Mouse (Mus musculus) hindbrain, embryonic 16.5 days (tissue): Measurements from ENCODE around the gene 0610030E20Rik. TPM values are rescaled to one million over a fixed set of nuclear protein-coding genes. Genes with fewer than 3 reads are reported as not detected.

Source experiments
- ATAC-seq: fragments of 200-750 bp; cut with Nextera tagmentation; 2 replicates; pipeline ENCODE4 v1.8.0; 2017; ENCODE audit warnings: moderate TSS enrichment, moderate library complexity
- H3K27ac ChIP-seq: fragments of 300-500 bp; sonication (generic); 2 replicates; pipeline ENCODE4 v1.5.1; 2014; ENCODE audit warnings: low read depth, mild to moderate bottlenecking, control low read depth, low read length, moderate library complexity
- H3K27me3 ChIP-seq: fragments of 300-500 bp; sonication (generic); replicated peaks from 2 replicates; pipeline ENCODE4 v1.6.1; 2014; ENCODE audit warnings: low read length; ENCODE audit not compliant: control insufficient read depth, insufficient read depth
- H3K36me3 ChIP-seq: fragments of 300-500 bp; sonication (generic); 2 replicates; pipeline ENCODE4 v1.6.1; 2014; ENCODE audit warnings: mild to moderate bottlenecking, low read length, moderate library complexity, mixed read lengths; ENCODE audit not compliant: control insufficient read depth, insufficient read depth
- H3K4me1 ChIP-seq: fragments of 300-500 bp; sonication (generic); 2 replicates; pipeline ENCODE4 v1.6.1; 2014; ENCODE audit warnings: low read depth, low read length; ENCODE audit not compliant: control insufficient read depth, insufficient read depth
- H3K4me2 ChIP-seq: fragments of 300-500 bp; sonication (generic); 2 replicates; pipeline ENCODE4 v1.6.1; 2014; ENCODE audit warnings: mild to moderate bottlenecking, low read length, control low read depth, moderate library complexity
- H3K4me3 ChIP-seq: fragments of 300-500 bp; sonication (generic); 2 replicates; pipeline ENCODE4 v1.5.1; 2014; ENCODE audit warnings: mild to moderate bottlenecking, low read length, control low read depth, moderate library complexity
- H3K9ac ChIP-seq: fragments of 300-500 bp; sonication (generic); 2 replicates; pipeline ENCODE4 v1.6.1; 2014; ENCODE audit warnings: low read depth, mild to moderate bottlenecking, control low read depth, low read length, moderate library complexity
- H3K9me3 ChIP-seq: fragments of 300-500 bp; sonication (generic); 2 replicates; pipeline ENCODE4 v1.6.1; 2014; ENCODE audit warnings: mild to moderate bottlenecking, low read length, moderate library complexity; ENCODE audit not compliant: control insufficient read depth
- WGBS: fragments of 180-500 bp; shearing (Covaris S2); extraction: QIAGEN DNeasy Blood & Tissue Kit; methylation state at CpG from one replicate; pipeline ENCODE4 v1.1.7; 2014; 5-methylcytosine and 5-hydroxymethylcytosine counted together
- polyA plus RNA-seq: library from polyadenylated mRNA; unstranded; fragments of >200 nt; fragmentation: Nextera tagmentation; extraction: Ambion mirVana; gene quantifications from 2 replicates; pipeline ENCODE4 v1.2.1, GENCODE M21; 2015

0610030E20Rik gene
- polyA plus RNA-seq, 1 experiment from 2014 or later: 17.3 TPM

GRCm38 (mm10) chr6:72383952-72384351, 36.8 kb downstream of the 0610030E20Rik start:
- 96% methylated on average over 7 of the region's 7 CpGs for WGBS

GRCm38 (mm10) chr6:72385258-72385657, 38.1 kb downstream of the 0610030E20Rik start:
- peaks cover 10% of the 10 kb centered on the region for H3K4me1 ChIP-seq
- no peak overlapping the region for H3K27ac ChIP-seq
- no peak for ATAC-seq
- no peaks in the 10 kb centered on the region for H3K9me3 ChIP-seq
- H3K4me3 ChIP-seq: no peak overlapping the region
- no peak overlapping the region for H3K9ac ChIP-seq
- H3K36me3 ChIP-seq: no peaks in the 10 kb centered on the region
- H3K27me3 ChIP-seq: peaks cover 2% of the 10 kb centered on the region
- H3K4me2 ChIP-seq: no peak overlapping the region
- WGBS: 89% methylated on average over 4 of the region's 4 CpGs

More at GRCm38 (mm10) chr6:72383952-72384351, 36.8 kb downstream of the 0610030E20Rik start:
- Histone ChIP-seq H3K27ac (no peak overlapping the region), H3K4me1 (peaks cover 4% of the 10 kb centered on the region), H3K4me2 (no peak overlapping the region), H3K4me3 (no peak overlapping the region), H3K9ac (no peak overlapping the region), H3K36me3 (no peaks in the 10 kb centered on the region), H3K27me3 (peaks cover 10% of the 10 kb centered on the region), H3K9me3 (no peaks in the 10 kb centered on the region)
- no peak for ATAC-seq

- Histone ChIP-seq H3K27me3 (peaks cover 3% of the 10 kb centered on the region), H3K4me2 (no peak overlapping the region), H3K9ac (no peak overlapping the region), H3K36me3 (no peaks in the 10 kb centered on the region), H3K4me3 (no peak overlapping the region), H3K9me3 (no peaks in the 10 kb centered on the region), H3K4me1 (peaks cover 10% of the 10 kb centered on the region; the same call in 1 of the 2 replicates), H3K27ac (no peak overlapping the region)
- ATAC-seq: no peak
- WGBS: 92% methylated on average over 2 of the region's 2 CpGs
These were observed 39.4 kb downstream of the 0610030E20Rik start for GRCm38 (mm10) chr6:72386561-72386960.

- Histone ChIP-seq H3K4me3 (no peak overlapping the region), H3K36me3 (no peaks in the 10 kb centered on the region), H3K9me3 (no peaks in the 10 kb centered on the region), H3K9ac (no peak overlapping the region), H3K27ac (no peak overlapping the region), H3K4me2 (no peak overlapping the region), H3K27me3 (peaks cover 3% of the 10 kb centered on the region), H3K4me1 (peaks cover 10% of the 10 kb centered on the region; the same call in 1 of the 2 replicates)
- 76% methylated on average over 3 of the region's 3 CpGs for WGBS
- ATAC-seq: no peak
These were observed 40.7 kb downstream of the 0610030E20Rik start for GRCm38 (mm10) chr6:72387816-72388215.

GRCm38 (mm10) chr6:72388266-72388665, 41.1 kb downstream of the 0610030E20Rik start:
- Histone ChIP-seq H3K4me2 (no peak overlapping the region), H3K4me3 (no peak overlapping the region), H3K9me3 (no peaks in the 10 kb centered on the region), H3K36me3 (no peaks in the 10 kb centered on the region), H3K4me1 (peaks cover 10% of the 10 kb centered on the region; the same call in 1 of the 2 replicates), H3K27ac (no peak overlapping the region), H3K27me3 (peaks cover 3% of the 10 kb centered on the region), H3K9ac (no peak overlapping the region)
- 79% methylated on average over 10 of the region's 10 CpGs for WGBS
- no peak for ATAC-seq

- 91% methylated on average over 6 of the region's 6 CpGs for WGBS
- Histone ChIP-seq H3K27me3 (peaks cover 3% of the 10 kb centered on the region), H3K36me3 (no peaks in the 10 kb centered on the region), H3K27ac (no peak overlapping the region), H3K4me2 (no peak overlapping the region), H3K4me1 (peaks cover 10% of the 10 kb centered on the region; the same call in 1 of the 2 replicates), H3K4me3 (no peak overlapping the region), H3K9ac (no peak overlapping the region), H3K9me3 (no peaks in the 10 kb centered on the region)
- ATAC-seq: no peak
These were observed 41.7 kb downstream of the 0610030E20Rik start for GRCm38 (mm10) chr6:72388791-72389329.

- Histone ChIP-seq H3K4me1 (peaks cover 10% of the 10 kb centered on the region; the same call in 1 of the 2 replicates), H3K27me3 (peaks cover 3% of the 10 kb centered on the region), H3K4me3 (peak overlapping the region; percentile 29), H3K9ac (peak overlapping the region; percentile 28), H3K27ac (0 out of 2 replicates have a peak overlapping the region, but pooled peaks have one; percentile 7), H3K9me3 (no peaks in the 10 kb centered on the region), H3K36me3 (no peaks in the 10 kb centered on the region), H3K4me2 (peak overlapping the region; percentile 54)
- ATAC-seq: peak; percentile 24; the same call in 1 of the 2 replicates
- WGBS: 37% methylated on average over 13 of the region's 13 CpGs
These were observed 42.4 kb downstream of the 0610030E20Rik start for GRCm38 (mm10) chr6:72389471-72389940.

GRCm38 (mm10) chr6:72389941-72390771, 43.0 kb downstream of the 0610030E20Rik start, which contains the start of gene Vamp8:
TSS of gene Vamp8 (minus strand) at chr6:72390703.
- Histone ChIP-seq H3K9ac (peak within 1 kb of the TSS; percentile 28), H3K4me1 (peaks cover 10% of the 10 kb centered on the region; the same call in 1 of the 2 replicates), H3K27ac (peak within 1 kb of the TSS; percentile 40), H3K9me3 (no peaks in the 10 kb centered on the region), H3K36me3 (no peaks in the 10 kb centered on the region), H3K4me3 (peak within 1 kb of the TSS; percentile 29), H3K4me2 (peak within 1 kb of the TSS; percentile 54), H3K27me3 (peaks cover 3% of the 10 kb centered on the region)
- ATAC-seq: peak; percentile 45; the same call in 1 of the 2 replicates
- 3% methylated on average over 31 of the region's 33 CpGs for WGBS
